In the genomic region with DNA sequence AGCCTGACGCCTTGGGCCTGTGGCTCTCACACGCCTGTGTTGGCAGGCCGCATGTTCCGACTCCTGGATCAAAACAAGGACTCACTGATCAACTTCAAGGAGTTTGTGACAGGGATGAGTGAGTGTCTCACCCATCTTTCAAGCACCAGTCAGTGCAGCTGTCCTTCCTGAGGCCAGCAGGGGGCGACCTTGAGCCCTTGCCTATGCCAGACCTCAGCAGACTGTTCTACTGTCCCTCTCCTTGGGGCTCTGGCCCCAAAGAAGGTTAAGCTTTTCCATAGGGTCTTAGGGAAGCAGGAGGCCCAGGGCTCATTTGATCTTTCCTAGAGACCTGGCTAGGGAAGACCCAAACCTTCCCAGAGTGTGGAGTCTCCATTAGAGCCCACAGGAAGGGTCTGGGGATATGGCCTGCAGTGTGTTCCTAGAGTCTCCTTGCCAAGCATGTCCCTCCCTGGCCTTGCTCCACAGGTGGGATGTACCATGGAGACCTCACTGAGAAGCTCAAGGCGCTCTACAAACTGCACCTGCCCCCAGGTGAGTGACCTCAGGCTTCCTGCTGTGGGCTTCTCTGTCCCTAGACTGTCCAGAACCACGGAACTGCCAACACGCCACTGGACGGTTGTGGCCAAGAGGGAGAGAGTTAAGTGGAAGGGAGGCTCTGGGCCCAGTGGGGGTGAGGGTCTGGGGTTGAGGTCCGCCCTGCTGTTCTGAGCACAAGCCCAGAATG, we compare ENCODE assay signal across 8 mouse cellular contexts. TPM values are rescaled to one million over a fixed set of nuclear protein-coding genes. Genes with fewer than 3 reads are reported as not detected.
DNase-seq lines count a peak whose midpoint lies in the region; ATAC-seq and TF ChIP-seq lines count a peak whose summit lies in the region.

No protein-coding gene starts in this region.

- whole genome bisulfite sequencing in heart, postnatal 0 days = 61% methylated on average over 10 of the region's 10 CpGs

- TF ChIP-seq CTCF in heart, postnatal 0 days (IDR thresholded peaks at IDR 0.05; ENCODE audit: low read depth) = peak; percentile 88

- H3K36me3 ChIP-seq in heart, postnatal 0 days (replicated peaks; ENCODE audit: control insufficient read depth, insufficient read depth, low read length) = peaks cover 85% of the 10 kb centered on the region

- H3K27me3 ChIP-seq in heart, postnatal 0 days (ENCODE audit: control insufficient read depth, insufficient read depth, low read length) = no peaks in the 10 kb centered on the region

- H3K9ac ChIP-seq in heart, postnatal 0 days (replicated peaks; ENCODE audit: low read depth, low read length) = no peak overlapping the region

- peak; percentile 92 for DNase-seq in heart, adult 11 months
- DNase-seq in heart, adult 8-10 months (ENCODE audit: low spot score) = no peak
- DNase-seq in adrenal gland, adult 18-20 months (ENCODE audit: low spot score in 2 of 2) = peak; percentile 56 to 62
- peak; percentile 74 for DNase-seq in embryo, embryonic 11 days
- peak; percentile 59 for DNase-seq in heart, postnatal 0 days (ENCODE audit: low spot score)
- DNase-seq in kidney, postnatal 25 days = peak; percentile 71 to 81
- DNase-seq in retina, postnatal 7 days (ENCODE audit: low read depth, low spot score) = peak; percentile 51

- no peaks in the 10 kb centered on the region for H3K4me1 ChIP-seq in heart, postnatal 0 days (ENCODE audit: control insufficient read depth, insufficient read depth)

- H3K9me3 ChIP-seq in heart, postnatal 0 days (replicated peaks; ENCODE audit: control insufficient read depth, low read length) = no peaks in the 10 kb centered on the region

- no peak overlapping the region for H3K4me2 ChIP-seq in heart, postnatal 0 days (ENCODE audit: low read depth, low read length)

- H3K4me3 ChIP-seq in heart, postnatal 0 days (ENCODE audit: low read depth, low read length) = no peak overlapping the region

- TF ChIP-seq EP300 in heart, postnatal 0 days (IDR thresholded peaks at IDR 0.05; ENCODE audit: low read depth) = no peak

- ATAC-seq in heart, postnatal 0 days (ENCODE audit: insufficient read depth, low read depth) = peak; percentile 64
- ATAC-seq in megakaryocyte, adult 5-6 weeks (ENCODE audit: poor library complexity, severe bottlenecking) = peak; percentile 93

- peak overlapping the region; percentile 13 for H3K27ac ChIP-seq in heart, postnatal 0 days (ENCODE audit: low read depth)

RNA-seq across cellular contexts. Expression of a gene that starts 12.5 kb away (rescaled TPM):
- 1 to 10 TPM; 1.6 to 3.5 (median 2.7) TPM for total RNA-seq in heart, adult 8-10 months (2022)
- total RNA-seq in adrenal gland, adult 18-20 months (2021) = 1 to 10 TPM; 4.4 to 5.3 TPM
- 6.3 and 18.6 TPM in 2 replicates for total RNA-seq in heart, postnatal 0 days (2014; rRNA removed; ENCODE audit: low replicate concordance)
- 7.7 and 7.9 TPM in 2 replicates for polyA plus RNA-seq in heart, postnatal 0 days (2015; fragmentation: Nextera tagmentation; extraction: Ambion mirVana)
- total RNA-seq in megakaryocyte, adult 5-6 weeks (2015) = 7.6 and 9.2 TPM in 2 replicates
- 7.5 and 11.6 TPM in 2 replicates for total RNA-seq in megakaryocyte, adult 5-6 weeks (2017)

RNA-seq across cellular contexts. Expression of a gene that starts 30.5 kb away (rescaled TPM):
- total RNA-seq in heart, adult 8-10 months (2022) = 10 to 100 TPM; 45.9 to 47.4 (median 46.5) TPM
- total RNA-seq in adrenal gland, adult 18-20 months (2021) = 100 to 1,000 TPM; 121 to 127 TPM
- total RNA-seq in heart, postnatal 0 days (2014; rRNA removed; ENCODE audit: low replicate concordance) = 37.6 and 49.0 TPM in 2 replicates
- 18.2 and 18.4 TPM in 2 replicates for polyA plus RNA-seq in heart, postnatal 0 days (2015; fragmentation: Nextera tagmentation; extraction: Ambion mirVana)
- total RNA-seq in megakaryocyte, adult 5-6 weeks (2015) = 17.8 and 23.5 TPM in 2 replicates
- 30.9 and 36.7 TPM in 2 replicates for total RNA-seq in megakaryocyte, adult 5-6 weeks (2017)

RNA-seq across cellular contexts. Expression of a gene that starts 48.9 kb away (rescaled TPM):
- total RNA-seq in heart, adult 8-10 months (2022) = 100 to 1,000 TPM; 431 to 551 (median 475) TPM
- total RNA-seq in adrenal gland, adult 18-20 months (2021) = 100 to 1,000 TPM; 715 to 956 TPM
- total RNA-seq in heart, postnatal 0 days (2014; rRNA removed; ENCODE audit: low replicate concordance) = 236 and 249 TPM in 2 replicates
- 244 and 267 TPM in 2 replicates for polyA plus RNA-seq in heart, postnatal 0 days (2015; fragmentation: Nextera tagmentation; extraction: Ambion mirVana)
- 51.8 and 56.7 TPM in 2 replicates for total RNA-seq in megakaryocyte, adult 5-6 weeks (2015)
- 298 and 386 TPM in 2 replicates for total RNA-seq in megakaryocyte, adult 5-6 weeks (2017)

RNA-seq across cellular contexts. Expression of a gene that starts 48.9 kb away (rescaled TPM):
- total RNA-seq in heart, adult 8-10 months (2022) = 10 to 100 TPM; 68.4 to 90.0 (median 76.3) TPM
- 100 to 1,000 TPM in 1 of 2 experiments, 10 to 100 TPM in 1; 89.3 to 110 TPM for total RNA-seq in adrenal gland, adult 18-20 months (2021)
- total RNA-seq in heart, postnatal 0 days (2014; rRNA removed; ENCODE audit: low replicate concordance) = 69.2 and 90.6 TPM in 2 replicates
- polyA plus RNA-seq in heart, postnatal 0 days (2015; fragmentation: Nextera tagmentation; extraction: Ambion mirVana) = 39.4 and 39.6 TPM in 2 replicates
- total RNA-seq in megakaryocyte, adult 5-6 weeks (2015) = 17.1 and 22.2 TPM in 2 replicates
- total RNA-seq in megakaryocyte, adult 5-6 weeks (2017) = 9.1 and 12.1 TPM in 2 replicates
